In genomic region chr15:79271124-79271746, GRCm38 (mm10) we compare ENCODE assay signal across 9 mouse cellular contexts. TPM values are rescaled to one million over a fixed set of nuclear protein-coding genes. Genes with fewer than 3 reads are reported as not detected.
A peak's percentile ranks its signal among the peaks of the same experiment; 100 is the strongest.
DNase-seq lines count a peak whose midpoint lies in the region; ATAC-seq and TF ChIP-seq lines count a peak whose summit lies in the region.
"Had no signal": no experiment of that assay in that cellular context is flagged by ENCODE, and none has a peak within 500 bp of the region (broad histone marks: within the 10 kb centered on the region; RNA-seq: fewer than 3 reads in every experiment).

No protein-coding gene starts in this region.

- H3K4me2 ChIP-seq in heart, postnatal 0 days (ENCODE audit: low read depth, low read length): peak overlapping the region; percentile 72
- peak overlapping the region; percentile 73 for H3K4me2 ChIP-seq in liver, embryonic 11.5 days

- no peaks in the 10 kb centered on the region for H3K27me3 ChIP-seq in kidney, adult 2 months (replicated peaks; ENCODE audit: control insufficient read depth, insufficient read depth, low read length)
- H3K27me3 ChIP-seq in E14TG2a.4 (ENCODE audit: insufficient read depth, low read length): peaks cover 53% of the 10 kb centered on the region
- H3K27me3 ChIP-seq in heart, postnatal 0 days (ENCODE audit: control insufficient read depth, insufficient read depth, low read length): no peaks in the 10 kb centered on the region
- peaks cover 10% of the 10 kb centered on the region for H3K27me3 ChIP-seq in liver, embryonic 11.5 days (replicated peaks; ENCODE audit: control insufficient read depth, insufficient read depth, low read length)

- H3K4me3 ChIP-seq in kidney, adult 2 months (ENCODE audit: insufficient read depth, low read depth, low read length): no peak overlapping the region
- H3K4me3 ChIP-seq in E14TG2a.4 (replicated peaks; ENCODE audit: low read length): peak overlapping the region; percentile 68
- peak overlapping the region; percentile 33 for H3K4me3 ChIP-seq in heart, postnatal 0 days (ENCODE audit: low read depth, low read length)
- H3K4me3 ChIP-seq in liver, embryonic 11.5 days (ENCODE audit: low read depth, low read length): peak overlapping the region; percentile 36

- H3K4me1 ChIP-seq in kidney, adult 2 months (ENCODE audit: control insufficient read depth, insufficient read depth, low read length): peaks cover 3% of the 10 kb centered on the region; the same call in 1 of the 2 replicates
- peaks cover 27% of the 10 kb centered on the region for H3K4me1 ChIP-seq in E14TG2a.4 (replicated peaks; ENCODE audit: low read depth, low read length)
- H3K4me1 ChIP-seq in heart, postnatal 0 days (ENCODE audit: control insufficient read depth, insufficient read depth): peaks cover 7% of the 10 kb centered on the region; the same call in 1 of the 2 replicates
- H3K4me1 ChIP-seq in liver, embryonic 11.5 days (replicated peaks; ENCODE audit: control insufficient read depth, insufficient read depth, low read length): peaks cover 9% of the 10 kb centered on the region

- no peak for TF ChIP-seq EP300 in heart, postnatal 0 days (IDR thresholded peaks at IDR 0.05; ENCODE audit: low read depth)

- H3K36me3 ChIP-seq in kidney, adult 2 months (ENCODE audit: control insufficient read depth, insufficient read depth, low read length): no peaks in the 10 kb centered on the region
- no peaks in the 10 kb centered on the region for H3K36me3 ChIP-seq in E14TG2a.4 (ENCODE audit: insufficient read depth, low read length)
- H3K36me3 ChIP-seq in heart, postnatal 0 days (replicated peaks; ENCODE audit: control insufficient read depth, insufficient read depth, low read length): no peaks in the 10 kb centered on the region
- no peaks in the 10 kb centered on the region for H3K36me3 ChIP-seq in liver, embryonic 11.5 days (ENCODE audit: control insufficient read depth, insufficient read depth, low read length)

- no peak overlapping the region for H3K9ac ChIP-seq in heart, postnatal 0 days (replicated peaks; ENCODE audit: low read depth, low read length)
- H3K9ac ChIP-seq in liver, embryonic 11.5 days (ENCODE audit: low read depth, low read length): no peak overlapping the region

- 0 out of 2 replicates have a peak, but pooled peaks have one; percentile 22 for ATAC-seq in heart, postnatal 0 days (ENCODE audit: insufficient read depth, low read depth)
- ATAC-seq in liver, embryonic 11.5 days (replicated peaks; ENCODE audit: low FRiP score): 0 out of 2 replicates have a peak, but pooled peaks have one; percentile 18
- peak; percentile 66 for ATAC-seq in monocyte, adult 5-6 weeks (replicated peaks; ENCODE audit: insufficient number of reproducible peaks, low FRiP score, low TSS enrichment, poor library complexity, severe bottlenecking)

- H3K27ac ChIP-seq in kidney, adult 2 months (ENCODE audit: insufficient read depth, low read depth, low read length): no peak overlapping the region
- no peak overlapping the region for H3K27ac ChIP-seq in heart, postnatal 0 days (ENCODE audit: low read depth)
- H3K27ac ChIP-seq in liver, embryonic 11.5 days (ENCODE audit: low read depth, low read length): no peak overlapping the region

- H3K9me3 ChIP-seq in E14TG2a.4 (ENCODE audit: low read length): no peaks in the 10 kb centered on the region
- no peaks in the 10 kb centered on the region for H3K9me3 ChIP-seq in heart, postnatal 0 days (replicated peaks; ENCODE audit: control insufficient read depth, low read length)
- no peaks in the 10 kb centered on the region for H3K9me3 ChIP-seq in liver, embryonic 11.5 days (ENCODE audit: control insufficient read depth, low read length)

- TF ChIP-seq POLR2A in kidney, adult 2 months (IDR thresholded peaks at IDR 0.05; ENCODE audit: low read depth, low read length): no peak

- DNase-seq in kidney, adult 2 months: no peak
- DNase-seq in kidney, adult 11 months: no peak
- peak; percentile 48 for DNase-seq in c-Kit-positive CD71-positive TER-119-positive erythroid progenitor cells, embryonic 14.5 days (ENCODE audit: low spot score)
- peak; percentile 51 for DNase-seq in heart, postnatal 0 days (ENCODE audit: low spot score)
- peak; percentile 65 for DNase-seq in liver, embryonic 11.5 days (ENCODE audit: low spot score)
- DNase-seq in thymus, postnatal 25 days: peak; percentile 76

- TF ChIP-seq CTCF in kidney, adult 2 months (conservative IDR thresholded peaks at IDR 0.05; ENCODE audit: insufficient read depth, insufficient read length, low read depth, low read length): peak; percentile 64
- TF ChIP-seq CTCF in E14TG2a.4 (conservative IDR thresholded peaks at IDR 0.05; ENCODE audit: low read length): peak; percentile 81
- TF ChIP-seq CTCF in heart, postnatal 0 days (IDR thresholded peaks at IDR 0.05; ENCODE audit: low read depth): peak; percentile 69

- 34% methylated on average over 17 of the region's 17 CpGs for WGBS in kidney, adult 2 months
- 17% methylated on average over 17 of the region's 17 CpGs for WGBS in heart, postnatal 0 days
- whole genome bisulfite sequencing in liver, embryonic 11.5 days: 16% methylated on average over 17 of the region's 17 CpGs

RNA-seq across cellular contexts. Expression of gene Baiap2l2, which starts 14.1 kb away (rescaled TPM):
- polyA plus RNA-seq in kidney, adult 2 months (2012; rRNA removed): 113 and 170 TPM in 2 replicates
- total RNA-seq in heart, postnatal 0 days (2014; rRNA removed; ENCODE audit: low replicate concordance): 0.23 and 0.27 TPM in 2 replicates
- polyA plus RNA-seq in heart, postnatal 0 days (2015; fragmentation: Nextera tagmentation; extraction: Ambion mirVana): 2.2 and 4.5 TPM in 2 replicates
- 2.9 and 4.6 TPM in 2 replicates for polyA plus RNA-seq in liver, embryonic 11.5 days (2014; fragmentation: Nextera tagmentation; extraction: Ambion mirVana)
- 0.57 TPM in 1 of 3 replicates, not detected in the others for total RNA-seq in monocyte, adult 5-6 weeks (2017)

RNA-seq across cellular contexts. Expression of gene Slc16a8, which starts 16.7 kb away (rescaled TPM):
- 0.23 and 0.49 TPM in 2 replicates for polyA plus RNA-seq in kidney, adult 2 months (2012; rRNA removed)
- 0.73 and 1.8 TPM in 2 replicates for total RNA-seq in heart, postnatal 0 days (2014; rRNA removed; ENCODE audit: low replicate concordance)
- polyA plus RNA-seq in heart, postnatal 0 days (2015; fragmentation: Nextera tagmentation; extraction: Ambion mirVana): 0.67 and 0.97 TPM in 2 replicates
- polyA plus RNA-seq in liver, embryonic 11.5 days (2014; fragmentation: Nextera tagmentation; extraction: Ambion mirVana): 0.12 TPM in 1 of 2 replicates, not detected in the other
- total RNA-seq in monocyte, adult 5-6 weeks (2017): not detected in 3 replicates
- polyA plus RNA-seq: frontal cortex, adult 2 months had no signal

RNA-seq across cellular contexts. Expression of gene Gm49486, which starts 42.0 kb away (rescaled TPM):
- polyA plus RNA-seq in kidney, adult 2 months (2012; rRNA removed): 0.04 and 0.11 TPM in 2 replicates
- total RNA-seq in heart, postnatal 0 days (2014; rRNA removed; ENCODE audit: low replicate concordance): 0.12 and 0.80 TPM in 2 replicates
- polyA plus RNA-seq in heart, postnatal 0 days (2015; fragmentation: Nextera tagmentation; extraction: Ambion mirVana): 0.74 and 1.0 TPM in 2 replicates
- 0.10 TPM in 1 of 2 replicates, not detected in the other for polyA plus RNA-seq in liver, embryonic 11.5 days (2014; fragmentation: Nextera tagmentation; extraction: Ambion mirVana)
- total RNA-seq in monocyte, adult 5-6 weeks (2017): not detected in 3 replicates

RNA-seq across cellular contexts. Expression of gene Pick1, which starts 42.3 kb away (rescaled TPM):
- polyA plus RNA-seq in kidney, adult 2 months (2012; rRNA removed): 29.8 and 31.4 TPM in 2 replicates
- total RNA-seq in heart, postnatal 0 days (2014; rRNA removed; ENCODE audit: low replicate concordance): 23.8 and 27.2 TPM in 2 replicates
- 26.9 and 29.8 TPM in 2 replicates for polyA plus RNA-seq in heart, postnatal 0 days (2015; fragmentation: Nextera tagmentation; extraction: Ambion mirVana)
- polyA plus RNA-seq in liver, embryonic 11.5 days (2014; fragmentation: Nextera tagmentation; extraction: Ambion mirVana): 13.5 and 18.0 TPM in 2 replicates
- total RNA-seq in monocyte, adult 5-6 weeks (2017): 7.2 to 13.7 TPM (median 8.1 TPM) in 3 replicates

RNA-seq across cellular contexts. Expression of gene Pla2g6, which starts 57.0 kb away (rescaled TPM):
- 24.6 and 28.7 TPM in 2 replicates for polyA plus RNA-seq in kidney, adult 2 months (2012; rRNA removed)
- total RNA-seq in heart, postnatal 0 days (2014; rRNA removed; ENCODE audit: low replicate concordance): 14.1 and 20.3 TPM in 2 replicates
- 7.1 and 7.9 TPM in 2 replicates for polyA plus RNA-seq in heart, postnatal 0 days (2015; fragmentation: Nextera tagmentation; extraction: Ambion mirVana)
- polyA plus RNA-seq in liver, embryonic 11.5 days (2014; fragmentation: Nextera tagmentation; extraction: Ambion mirVana): 27.7 and 28.1 TPM in 2 replicates
- total RNA-seq in monocyte, adult 5-6 weeks (2017): 1.1 to 5.4 TPM (median 3.4 TPM) in 3 replicates

Comparison
In these comparisons a context has a peak if more than half of its experiments do, and no peak if none do; other contexts are left out.
1. DNase-seq: peak in c-Kit-positive CD71-positive TER-119-positive erythroid progenitor cells, embryonic 14.5 days (single experiment), heart, postnatal 0 days (single experiment), liver, embryonic 11.5 days (single experiment) and thymus, postnatal 25 days (single experiment); none in kidney, adult 2 months (single experiment) and kidney, adult 11 months (single experiment).
2. RNA of gene Baiap2l2, which starts 14.1 kb away (polyA plus RNA-seq): 113 to 170 TPM in kidney, adult 2 months; 2.9 to 4.6 TPM in liver, embryonic 11.5 days and 2.2 to 4.5 TPM in heart, postnatal 0 days; every median in the first group is over 10 times any median in the second.
3. Peak in every context shown above with its lines, with median percentiles within 50 percentile points of each other: CTCF ChIP-seq and ATAC-seq.